Mouse (Mus musculus): ENCODE measurements at regions not wholly inside any gene's neighbourhood (a gene's known extent, or its start where the extent isn't known, plus 50 kb on each side); places are given as distances from the start of the nearest gene placed in this dataset.

DNA sequence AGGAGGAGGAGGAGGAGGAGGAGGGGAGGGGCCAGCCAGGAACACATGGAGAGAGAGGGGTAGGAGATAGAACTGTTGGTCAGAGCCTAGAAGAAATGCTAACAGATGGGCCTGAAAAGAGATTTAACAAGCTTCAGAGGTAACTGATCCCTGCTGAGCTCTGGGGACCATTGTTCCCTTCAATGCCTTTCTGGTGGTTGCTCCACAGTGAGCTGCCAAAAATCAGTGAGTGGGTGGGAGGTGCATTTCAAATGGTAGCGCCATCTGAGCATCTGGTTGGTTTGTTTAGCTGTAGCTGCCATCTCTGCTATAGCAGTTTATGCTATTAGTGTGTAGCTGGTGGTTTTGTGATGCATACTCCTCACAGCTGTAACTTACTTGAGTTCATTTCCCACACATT lies 809.9 kb downstream of the Ets1 start:
- H3K4me3 ChIP-seq (ENCODE audit: low read depth, low read length), result no peak overlapping the region
- H3K4me2 ChIP-seq (ENCODE audit: low read depth, low read length), result no peak overlapping the region
- H3K9ac ChIP-seq (ENCODE audit: low read depth, low read length), result no peak overlapping the region
- H3K27me3 ChIP-seq (replicated peaks; ENCODE audit: control insufficient read depth, insufficient read depth, low read length), result no peaks in the 10 kb centered on the region
- WGBS, result 70% methylated on average over 1 of the region's 1 CpGs
- ATAC-seq (ENCODE audit: low read depth) (no peak), DNase-seq (ENCODE audit: low spot score) (peak; percentile 12)
- no peak overlapping the region for H3K27ac ChIP-seq (replicated peaks; ENCODE audit: low read depth, low read length)
- H3K36me3 ChIP-seq (ENCODE audit: control insufficient read depth, insufficient read depth, low read length), result no peaks in the 10 kb centered on the region
- no peaks in the 10 kb centered on the region for H3K9me3 ChIP-seq (ENCODE audit: control insufficient read depth, low read length)
- no peaks in the 10 kb centered on the region for H3K4me1 ChIP-seq (ENCODE audit: control insufficient read depth, insufficient read depth, low read length)

DNA sequence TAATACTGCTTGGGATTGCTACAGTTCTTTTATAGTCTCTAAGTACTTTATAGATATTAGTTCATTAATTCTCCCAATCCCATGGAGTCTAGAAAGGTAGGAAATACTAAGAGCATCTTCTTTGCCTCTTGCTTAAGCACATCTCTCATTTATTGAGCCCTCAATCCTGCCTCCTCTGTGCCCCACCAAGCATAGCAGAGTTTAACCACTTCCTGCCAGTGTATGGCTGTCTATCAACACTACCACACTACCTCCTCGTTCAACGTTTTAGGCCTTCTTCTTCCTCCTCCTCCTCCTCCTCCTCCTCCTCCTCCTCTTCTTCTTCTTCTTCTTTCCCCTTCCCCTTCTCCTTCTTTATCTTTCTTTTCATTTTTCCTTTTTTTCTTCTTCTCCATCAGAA lies 839.1 kb downstream of the Ets1 start:
- H3K27me3 ChIP-seq (replicated peaks; ENCODE audit: control insufficient read depth, insufficient read depth, low read length), result no peaks in the 10 kb centered on the region
- WGBS, result 78% methylated on average over 2 of the region's 2 CpGs
- H3K4me2 ChIP-seq (ENCODE audit: low read depth, low read length), result no peak overlapping the region
- DNase-seq (ENCODE audit: low spot score) (no peak), ATAC-seq (ENCODE audit: low read depth) (no peak)
- H3K36me3 ChIP-seq (ENCODE audit: control insufficient read depth, insufficient read depth, low read length), result no peaks in the 10 kb centered on the region
- no peaks in the 10 kb centered on the region for H3K9me3 ChIP-seq (ENCODE audit: control insufficient read depth, low read length)
- no peak overlapping the region for H3K9ac ChIP-seq (ENCODE audit: low read depth, low read length)
- no peaks in the 10 kb centered on the region for H3K4me1 ChIP-seq (ENCODE audit: control insufficient read depth, insufficient read depth, low read length)
- no peak overlapping the region for H3K27ac ChIP-seq (replicated peaks; ENCODE audit: low read depth, low read length)
- no peak overlapping the region for H3K4me3 ChIP-seq (ENCODE audit: low read depth, low read length)

DNA sequence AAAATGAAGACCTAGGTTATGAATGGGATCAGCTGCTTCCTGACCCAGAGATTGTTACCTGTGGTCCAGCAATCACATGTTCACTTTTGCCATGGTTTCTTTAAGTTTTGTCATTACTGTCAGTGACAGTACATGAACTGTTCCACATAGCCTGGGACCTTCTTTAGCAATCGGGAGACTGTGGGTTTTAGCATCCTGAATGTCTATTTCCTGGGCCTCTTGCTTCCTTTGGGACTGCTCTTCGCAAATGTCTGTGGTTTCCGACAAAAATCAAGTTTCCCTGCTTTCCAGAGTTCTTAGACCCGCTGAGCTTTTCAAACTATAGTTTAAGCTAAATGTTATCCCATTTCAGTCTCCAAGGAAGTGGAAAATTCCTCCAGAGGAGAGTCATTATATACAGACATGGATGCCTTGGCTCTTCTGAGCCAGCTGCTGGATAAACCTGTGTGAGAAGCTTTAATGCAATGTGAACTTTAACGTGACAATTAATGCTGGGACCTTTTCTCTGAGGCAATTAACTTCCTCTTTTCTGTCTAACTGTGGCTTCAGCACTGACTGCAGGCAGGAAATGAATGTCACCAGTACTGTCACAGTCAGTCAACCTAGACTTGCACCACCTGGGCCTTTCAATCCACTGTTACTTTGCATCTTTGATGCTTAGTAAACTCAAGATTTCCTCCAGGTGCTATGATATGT lies 847.0 kb downstream of the Ets1 start:
- Histone ChIP-seq H3K4me1 (ENCODE audit: control insufficient read depth, insufficient read depth, low read length) (no peaks in the 10 kb centered on the region), H3K27ac (replicated peaks; ENCODE audit: low read depth, low read length) (no peak overlapping the region), H3K4me2 (ENCODE audit: low read depth, low read length) (no peak overlapping the region), H3K9me3 (ENCODE audit: control insufficient read depth, low read length) (no peaks in the 10 kb centered on the region), H3K4me3 (ENCODE audit: low read depth, low read length) (no peak overlapping the region), H3K9ac (ENCODE audit: low read depth, low read length) (no peak overlapping the region), H3K36me3 (ENCODE audit: control insufficient read depth, insufficient read depth, low read length) (no peaks in the 10 kb centered on the region), H3K27me3 (replicated peaks; ENCODE audit: control insufficient read depth, insufficient read depth, low read length) (no peaks in the 10 kb centered on the region)
- WGBS, result 44% methylated on average over 5 of the region's 5 CpGs
- no peak for ATAC-seq (ENCODE audit: low read depth)
- DNase-seq (ENCODE audit: low spot score), result no peak

DNA sequence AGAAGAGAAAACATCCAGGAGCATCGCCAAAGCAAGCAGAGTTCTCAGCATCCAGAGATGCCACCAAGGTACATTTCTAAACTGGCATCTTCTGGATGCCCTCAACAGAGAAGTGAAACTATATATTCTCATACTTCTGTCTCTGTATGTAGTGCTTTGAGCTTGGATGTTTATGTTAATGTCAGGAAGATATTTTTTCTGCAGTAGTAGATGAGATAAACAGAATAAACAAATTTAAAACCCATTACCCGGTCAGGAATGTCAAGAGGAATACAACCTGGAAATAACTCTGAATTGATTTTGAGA lies 847.5 kb downstream of the Ets1 start:
- H3K4me1 ChIP-seq (ENCODE audit: control insufficient read depth, insufficient read depth, low read length), result no peaks in the 10 kb centered on the region
- H3K9ac ChIP-seq (ENCODE audit: low read depth, low read length), result no peak overlapping the region
- no peak overlapping the region for H3K27ac ChIP-seq (replicated peaks; ENCODE audit: low read depth, low read length)
- WGBS, result 73% methylated on average over 2 of the region's 2 CpGs
- H3K4me2 ChIP-seq (ENCODE audit: low read depth, low read length), result no peak overlapping the region
- no peaks in the 10 kb centered on the region for H3K36me3 ChIP-seq (ENCODE audit: control insufficient read depth, insufficient read depth, low read length)
- ATAC-seq (ENCODE audit: low read depth) (no peak), DNase-seq (ENCODE audit: low spot score) (no peak)
- H3K27me3 ChIP-seq (replicated peaks; ENCODE audit: control insufficient read depth, insufficient read depth, low read length), result no peaks in the 10 kb centered on the region
- no peaks in the 10 kb centered on the region for H3K9me3 ChIP-seq (ENCODE audit: control insufficient read depth, low read length)
- H3K4me3 ChIP-seq (ENCODE audit: low read depth, low read length), result no peak overlapping the region

DNA sequence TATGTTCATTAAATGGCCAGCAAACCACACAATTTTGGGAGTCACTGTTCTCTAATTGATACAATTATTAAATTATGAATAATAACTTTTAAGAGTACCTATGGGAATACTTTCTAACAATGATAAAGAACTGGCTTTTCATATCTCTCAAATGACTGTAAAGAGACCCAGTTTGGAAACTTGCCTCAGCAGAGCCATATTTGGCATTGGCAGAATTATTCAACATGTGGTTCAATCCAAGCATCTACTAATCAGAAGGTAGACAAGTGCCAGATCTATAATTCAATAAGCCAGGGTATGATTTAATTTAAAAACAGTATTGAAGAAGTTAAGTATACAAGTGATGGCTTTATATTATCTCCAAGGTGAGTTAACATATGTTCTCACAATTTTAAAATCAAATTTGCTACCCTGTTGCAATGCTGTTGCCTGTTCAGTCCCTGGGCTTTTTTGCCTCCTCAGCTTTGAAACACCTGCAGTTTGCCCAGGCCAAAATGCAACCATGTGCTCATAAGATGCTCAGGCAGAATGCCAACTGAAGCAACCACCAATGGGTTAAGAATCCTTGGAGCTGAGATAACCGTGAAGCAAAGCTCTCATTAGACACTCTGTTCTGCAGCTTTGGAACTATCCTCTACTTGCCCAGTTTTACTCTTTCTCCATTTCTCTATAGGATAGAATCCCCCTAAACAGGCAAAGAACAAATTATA lies 897.2 kb downstream of the Ets1 start:
- Histone ChIP-seq H3K4me2 (ENCODE audit: low read depth, low read length) (no peak overlapping the region), H3K9ac (ENCODE audit: low read depth, low read length) (no peak overlapping the region), H3K4me3 (ENCODE audit: low read depth, low read length) (no peak overlapping the region), H3K27ac (replicated peaks; ENCODE audit: low read depth, low read length) (no peak overlapping the region), H3K4me1 (ENCODE audit: control insufficient read depth, insufficient read depth, low read length) (no peaks in the 10 kb centered on the region), H3K27me3 (replicated peaks; ENCODE audit: control insufficient read depth, insufficient read depth, low read length) (no peaks in the 10 kb centered on the region), H3K9me3 (ENCODE audit: control insufficient read depth, low read length) (no peaks in the 10 kb centered on the region), H3K36me3 (ENCODE audit: control insufficient read depth, insufficient read depth, low read length) (no peaks in the 10 kb centered on the region)
- ATAC-seq (ENCODE audit: low read depth) (no peak), DNase-seq (ENCODE audit: low spot score) (peak; percentile 12)
- WGBS, result 57% methylated on average over 1 of the region's 1 CpGs

DNA sequence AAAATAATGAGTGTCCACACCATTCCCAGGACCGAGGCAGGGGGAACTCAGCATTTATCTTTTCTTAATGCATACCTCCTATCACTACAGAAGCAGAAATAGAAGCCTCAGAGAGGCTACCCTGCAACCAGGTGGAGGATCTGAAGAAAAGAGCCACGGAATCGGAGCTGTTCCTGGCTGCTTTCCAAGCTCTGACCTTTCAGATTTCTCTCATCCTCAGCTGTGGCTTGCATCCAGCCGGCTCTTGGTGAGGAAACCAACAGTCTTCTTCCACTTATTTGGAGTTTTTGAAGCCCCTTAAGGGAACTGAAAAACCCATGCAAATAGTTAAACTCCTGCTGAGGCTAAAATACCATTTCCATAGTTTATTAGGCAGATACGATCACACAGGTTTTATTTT lies 907.3 kb downstream of the Ets1 start:
- DNase-seq (ENCODE audit: low spot score) (peak; percentile 55), ATAC-seq (ENCODE audit: low read depth) (no peak)
- Histone ChIP-seq H3K9ac (ENCODE audit: low read depth, low read length) (no peak overlapping the region), H3K9me3 (ENCODE audit: control insufficient read depth, low read length) (no peaks in the 10 kb centered on the region), H3K4me3 (ENCODE audit: low read depth, low read length) (no peak overlapping the region), H3K4me2 (ENCODE audit: low read depth, low read length) (no peak overlapping the region), H3K4me1 (ENCODE audit: control insufficient read depth, insufficient read depth, low read length) (0 out of 2 replicates have a peak, but pooled peaks cover 3% of the 10 kb centered on the region), H3K36me3 (ENCODE audit: control insufficient read depth, insufficient read depth, low read length) (no peaks in the 10 kb centered on the region), H3K27ac (replicated peaks; ENCODE audit: low read depth, low read length) (no peak overlapping the region), H3K27me3 (replicated peaks; ENCODE audit: control insufficient read depth, insufficient read depth, low read length) (no peaks in the 10 kb centered on the region)
- 33% methylated on average over 5 of the region's 5 CpGs for WGBS

DNA sequence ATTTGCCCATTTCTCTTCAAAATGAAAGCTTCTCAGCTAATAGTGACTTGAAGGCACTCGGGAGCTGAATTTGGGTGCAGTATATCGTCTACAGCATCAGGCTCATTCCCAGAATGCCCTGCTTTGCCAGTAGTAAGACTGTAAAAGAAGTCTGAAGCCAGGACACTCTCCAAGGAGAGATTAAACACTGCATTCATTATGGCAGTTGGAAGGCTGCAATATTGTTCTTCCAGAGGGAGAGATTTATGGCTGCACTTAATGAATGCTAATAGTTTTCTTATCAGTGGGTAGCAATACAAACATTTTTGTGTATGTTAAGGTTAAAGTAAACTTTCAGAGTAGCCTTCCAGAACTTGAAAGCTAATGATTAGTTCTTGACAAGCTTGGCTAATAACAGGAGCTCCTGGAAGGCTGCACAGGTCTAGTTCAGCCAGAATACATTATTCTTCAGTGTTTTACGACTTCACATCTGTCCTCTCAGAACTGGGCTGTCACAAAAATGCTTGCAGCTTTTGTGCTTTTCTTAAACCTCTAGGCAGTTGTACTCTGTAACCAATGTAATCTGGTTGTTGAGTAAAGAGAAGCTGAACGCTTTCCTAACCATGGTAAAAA lies 910.2 kb downstream of the Ets1 start:
- H3K4me1 ChIP-seq (ENCODE audit: control insufficient read depth, insufficient read depth, low read length), result 0 out of 2 replicates have a peak, but pooled peaks cover 3% of the 10 kb centered on the region
- H3K9ac ChIP-seq (ENCODE audit: low read depth, low read length), result no peak overlapping the region
- no peak overlapping the region for H3K27ac ChIP-seq (replicated peaks; ENCODE audit: low read depth, low read length)

DNA sequence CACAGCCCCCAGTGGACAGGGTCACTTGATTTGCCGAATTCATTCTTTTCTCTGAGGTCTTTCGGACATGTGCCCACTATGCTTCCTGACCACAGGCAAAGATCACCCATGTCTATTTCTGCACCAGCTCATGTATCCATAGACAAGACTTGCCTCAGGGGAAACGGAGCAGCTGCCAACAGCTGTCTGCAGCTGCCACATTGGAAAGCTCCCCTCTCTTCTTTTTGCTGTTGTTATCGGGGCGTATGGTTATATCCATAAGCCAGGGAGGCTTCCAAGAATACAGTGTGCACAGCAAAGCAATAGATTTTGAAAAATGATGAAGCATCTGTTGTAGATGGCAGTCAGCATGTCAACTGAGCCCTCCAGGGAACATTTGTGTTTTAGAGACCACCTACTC lies 913.4 kb downstream of the Ets1 start:
- H3K9me3 ChIP-seq (ENCODE audit: control insufficient read depth, low read length), result no peaks in the 10 kb centered on the region
- no peak overlapping the region for H3K27ac ChIP-seq (replicated peaks; ENCODE audit: low read depth, low read length)
- H3K36me3 ChIP-seq (ENCODE audit: control insufficient read depth, insufficient read depth, low read length), result no peaks in the 10 kb centered on the region
- no peak overlapping the region for H3K4me3 ChIP-seq (ENCODE audit: low read depth, low read length)
- ATAC-seq (ENCODE audit: low read depth), result no peak
- H3K4me1 ChIP-seq (ENCODE audit: control insufficient read depth, insufficient read depth, low read length), result no peaks in the 10 kb centered on the region
- H3K27me3 ChIP-seq (replicated peaks; ENCODE audit: control insufficient read depth, insufficient read depth, low read length), result no peaks in the 10 kb centered on the region
- no peak overlapping the region for H3K4me2 ChIP-seq (ENCODE audit: low read depth, low read length)
- no peak overlapping the region for H3K9ac ChIP-seq (ENCODE audit: low read depth, low read length)
- DNase-seq (ENCODE audit: low spot score), result no peak
- WGBS, result 80% methylated on average over 5 of the region's 5 CpGs

More for the DNA sequence above, 910.2 kb downstream of the Ets1 start:
- Histone ChIP-seq H3K27me3 (replicated peaks; ENCODE audit: control insufficient read depth, insufficient read depth, low read length) (no peaks in the 10 kb centered on the region), H3K4me3 (ENCODE audit: low read depth, low read length) (no peak overlapping the region), H3K9me3 (ENCODE audit: control insufficient read depth, low read length) (no peaks in the 10 kb centered on the region), H3K4me2 (ENCODE audit: low read depth, low read length) (no peak overlapping the region), H3K36me3 (ENCODE audit: control insufficient read depth, insufficient read depth, low read length) (no peaks in the 10 kb centered on the region)
- DNase-seq (ENCODE audit: low spot score) (no peak), ATAC-seq (ENCODE audit: low read depth) (no peak)
- 75% methylated on average over 4 of the region's 4 CpGs for WGBS

DNA sequence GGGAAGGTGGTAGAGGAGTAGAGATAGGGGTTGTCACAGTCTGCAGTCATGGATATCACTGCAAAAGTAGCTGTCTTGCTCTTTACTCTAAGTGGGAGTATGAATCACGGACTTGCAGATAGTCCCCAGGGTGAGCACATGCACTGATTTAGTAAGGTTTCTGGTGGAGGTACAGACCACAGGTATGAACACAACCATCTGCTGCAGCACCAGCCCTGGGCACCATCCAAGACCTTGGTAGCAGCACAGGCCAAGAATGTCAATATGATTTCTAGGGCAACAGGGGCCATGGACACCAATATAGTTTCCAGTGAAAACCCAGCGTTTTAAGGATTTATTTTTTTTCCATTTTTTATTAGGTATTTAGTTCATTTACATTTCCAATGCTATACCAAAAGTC lies 913.7 kb upstream of the Kirrel3 start:
- Histone ChIP-seq H3K9ac (ENCODE audit: low read depth, low read length) (no peak overlapping the region), H3K27me3 (replicated peaks; ENCODE audit: control insufficient read depth, insufficient read depth, low read length) (no peaks in the 10 kb centered on the region), H3K4me1 (ENCODE audit: control insufficient read depth, insufficient read depth, low read length) (no peaks in the 10 kb centered on the region), H3K9me3 (ENCODE audit: control insufficient read depth, low read length) (no peaks in the 10 kb centered on the region), H3K36me3 (ENCODE audit: control insufficient read depth, insufficient read depth, low read length) (no peaks in the 10 kb centered on the region), H3K4me2 (ENCODE audit: low read depth, low read length) (no peak overlapping the region), H3K27ac (replicated peaks; ENCODE audit: low read depth, low read length) (no peak overlapping the region), H3K4me3 (ENCODE audit: low read depth, low read length) (no peak overlapping the region)
- no peak for ATAC-seq (ENCODE audit: low read depth)
- DNase-seq (ENCODE audit: low spot score), result no peak
- WGBS, result 87% methylated on average over 2 of the region's 2 CpGs

Measured in embryonic facial prominence, embryonic 14.5 days (tissue).